Mouse (Mus musculus) mesoderm, embryonic 11.5 days (tissue): ENCODE measurements at regions not wholly inside any gene's neighbourhood (a gene's known extent, or its start where the extent isn't known, plus 50 kb on each side); places are given as distances from the start of the nearest gene placed in this dataset.
"Not testable (repeated sequence)": the region's sequence is repeated elsewhere in the genome, so short reads cannot be mapped to it uniquely, and the experiment has no call there.

ENCODE experiments used
- DNase-seq: peaks from one replicate; pipeline ENCODE4 v3.0.0-alpha.2; 2012; ENCODE audit warnings: low read depth, low spot score

GRCm38 (mm10) chr13:50754911-50755310 lies 56.8 kb downstream of the Gm8765 start:
- DNase-seq = not testable (repeated sequence)

- not testable (repeated sequence) for DNase-seq
These were observed 58.2 kb downstream of the Gm8765 start for GRCm38 (mm10) chr13:50756334-50756733.

GRCm38 (mm10) chr13:50764618-50765017 lies 66.5 kb downstream of the Gm8765 start:
- DNase-seq = no peak

- DNase-seq = not testable (repeated sequence)
These were observed 81.9 kb downstream of the Gm8765 start for GRCm38 (mm10) chr13:50780036-50780435.

- DNase-seq = peak; percentile 21
These were observed 131.9 kb downstream of the Gm8765 start for GRCm38 (mm10) chr13:50829879-50830550.
